Mouse (Mus musculus) MEL (cell line): ENCODE results near the gene Ptprq. TPM values are rescaled to one million over a fixed set of nuclear protein-coding genes. Genes with fewer than 3 reads are reported as not detected.
A peak's percentile ranks its signal among the peaks of the same experiment; 100 is the strongest.

Experiments used
- DNase-seq: peaks from one replicate; pipeline ENCODE4 v3.0.0; 2011; ENCODE audit warnings: low read depth, low spot score
- H3K27ac ChIP-seq: 2 replicates; pipeline ENCODE4 v1.5.1; 2012; ENCODE audit warnings: low read depth, mild to moderate bottlenecking, control low read depth, low read length, moderate library complexity; ENCODE audit not compliant: control insufficient read depth
- H3K27me3 ChIP-seq, 2 experiments: fragments of 150-350 bp in 1 of 2; sonication (generic) in 1 of 2; 2 replicates each; pipeline ENCODE4 v1.6.1; 2012; ENCODE audit warnings: low read length in 2 of 2, mild to moderate bottlenecking in 2 of 2, improper control_type of control experiment in 1 of 2, moderate library complexity in 1 of 2; ENCODE audit not compliant: insufficient read depth in 2 of 2, control insufficient read depth in 1 of 2
- H3K36me3 ChIP-seq, 2 experiments: 2 replicates each; pipeline ENCODE4 v1.6.1; 2012 to 2014; ENCODE audit warnings: low read length in 2 of 2, improper control_type of control experiment in 1 of 2, inconsistent platforms in 1 of 2, mild to moderate bottlenecking in 1 of 2; ENCODE audit not compliant: insufficient read depth in 2 of 2, control insufficient read depth in 1 of 2
- H3K4me1 ChIP-seq, 2 experiments: fragments of 150-350 bp in 1 of 2; sonication (generic) in 1 of 2; 2 replicates each; pipeline ENCODE4 v1.6.1; 2012; ENCODE audit warnings: low read length in 2 of 2, improper control_type of control experiment in 1 of 2, mild to moderate bottlenecking in 1 of 2; ENCODE audit not compliant: insufficient read depth in 2 of 2, control insufficient read depth in 1 of 2
- H3K4me3 ChIP-seq, 2 experiments: fragments of 150-350 bp in 1 of 2; sonication (generic) in 1 of 2; 2 replicates each; pipeline ENCODE4 v1.5.1; 2012; ENCODE audit warnings: low read depth in 2 of 2, low read length in 2 of 2, mild to moderate bottlenecking in 2 of 2, moderate library complexity in 2 of 2, control low read depth in 1 of 2, improper control_type of control experiment in 1 of 2; ENCODE audit not compliant: control insufficient read depth in 1 of 2, insufficient read depth in 1 of 2
- H3K79me2 ChIP-seq: 2 replicates; pipeline ENCODE4 v1.6.1; 2012; ENCODE audit warnings: mild to moderate bottlenecking, low read length, moderate library complexity; ENCODE audit not compliant: control insufficient read depth, poor library complexity, insufficient read depth
- H3K9ac ChIP-seq: 2 replicates; pipeline ENCODE4 v1.6.1; 2012; ENCODE audit warnings: low read depth, mild to moderate bottlenecking, control low read depth, low read length, moderate library complexity; ENCODE audit not compliant: control insufficient read depth, poor library complexity, severe bottlenecking
- H3K9me3 ChIP-seq: fragments of 150-350 bp; sonication (generic); replicated peaks from 2 replicates; pipeline ENCODE4 v1.6.1; 2012; ENCODE audit warnings: mild to moderate bottlenecking, low read length, improper control_type of control experiment, moderate library complexity; ENCODE audit not compliant: insufficient read depth
- CHD2 ChIP-seq: IDR thresholded peaks from 2 replicates; pipeline ENCODE4 v1.6.1; 2011; ENCODE audit warnings: low read length, improper control_type of control experiment
- CTCF ChIP-seq, 3 experiments: IDR thresholded peaks in 2 of 3; conservative IDR thresholded peaks in 1 of 3; 2 replicates each; pipeline ENCODE4 v1.5.1; 2011 to 2012; ENCODE audit warnings: low read length in 3 of 3, low read depth in 2 of 3, mild to moderate bottlenecking in 2 of 3, improper control_type of control experiment in 1 of 3, inconsistent platforms in 1 of 3, mixed read lengths in 1 of 3, moderate library complexity in 1 of 3; ENCODE audit not compliant: control insufficient read depth in 1 of 3, insufficient read depth in 1 of 3, poor library complexity in 1 of 3, severe bottlenecking in 1 of 3
- E2F4 ChIP-seq: IDR thresholded peaks from 2 replicates; pipeline ENCODE4 v1.6.1; 2011; ENCODE audit warnings: low read depth, low read length, improper control_type of control experiment, borderline replicate concordance
- ELF1 ChIP-seq: IDR thresholded peaks from 2 replicates; pipeline ENCODE4 v1.6.1; 2014; ENCODE audit warnings: low read depth, mild to moderate bottlenecking, inconsistent platforms, low read length, improper control_type of control experiment, moderate library complexity
- EP300 ChIP-seq, 2 experiments: IDR thresholded peaks; 2 replicates each; pipeline ENCODE4 v1.6.1; 2011; ENCODE audit warnings: improper control_type of control experiment in 2 of 2, low read length in 2 of 2, low read depth in 1 of 2, mild to moderate bottlenecking in 1 of 2
- ETS1 ChIP-seq: IDR thresholded peaks from 2 replicates; pipeline ENCODE4 v1.6.1; 2012; ENCODE audit warnings: low read depth, mild to moderate bottlenecking, inconsistent platforms, low read length, improper control_type of control experiment, moderate library complexity
- GABPA ChIP-seq: IDR thresholded peaks from 2 replicates; pipeline ENCODE4 v1.6.1; 2012; ENCODE audit warnings: low read depth, mild to moderate bottlenecking, inconsistent platforms, low read length, improper control_type of control experiment, moderate library complexity
- GATA1 ChIP-seq: IDR thresholded peaks from 2 replicates; pipeline ENCODE4 v1.6.1; 2011; ENCODE audit warnings: low read depth, low read length, improper control_type of control experiment
- HCFC1 ChIP-seq: IDR thresholded peaks from 2 replicates; pipeline ENCODE4 v1.6.1; 2012; ENCODE audit warnings: low read depth, mild to moderate bottlenecking, inconsistent platforms, low read length, improper control_type of control experiment, moderate library complexity
- JUND ChIP-seq: IDR thresholded peaks from 2 replicates; pipeline ENCODE4 v1.6.1; 2011; ENCODE audit warnings: low read depth, mild to moderate bottlenecking, improper control_type of control experiment, low read length
- KAT2A ChIP-seq: conservative IDR thresholded peaks from 2 replicates; pipeline ENCODE4 v1.6.1; 2012; ENCODE audit warnings: low read depth, low read length, improper control_type of control experiment, inconsistent platforms
- MAFK ChIP-seq: IDR thresholded peaks from 2 replicates; pipeline ENCODE4 v1.6.1; 2011; ENCODE audit warnings: low read depth, mild to moderate bottlenecking, low read length, improper control_type of control experiment, borderline replicate concordance
- MAX ChIP-seq: IDR thresholded peaks from 2 replicates; pipeline ENCODE4 v1.6.1; 2011; ENCODE audit warnings: low read length, improper control_type of control experiment
- MEF2A ChIP-seq: IDR thresholded peaks from 2 replicates; pipeline ENCODE4 v1.6.1; 2014; ENCODE audit warnings: low read depth, mild to moderate bottlenecking, inconsistent platforms, low read length, improper control_type of control experiment; ENCODE audit not compliant: poor library complexity, insufficient replicate concordance, severe bottlenecking; ENCODE audit errors: extremely low read depth
- MXI1 ChIP-seq: IDR thresholded peaks from 2 replicates; pipeline ENCODE4 v1.6.1; 2011; ENCODE audit warnings: mild to moderate bottlenecking, low read depth, low read length, improper control_type of control experiment
- MYC ChIP-seq: IDR thresholded peaks from 2 replicates; pipeline ENCODE4 v1.6.1; 2011; ENCODE audit warnings: low read depth, mild to moderate bottlenecking, low read length, improper control_type of control experiment, moderate library complexity
- NELFE ChIP-seq: IDR thresholded peaks from 2 replicates; pipeline ENCODE4 v1.6.1; 2011; ENCODE audit warnings: low read depth, low read length, improper control_type of control experiment
- NRF1 ChIP-seq: IDR thresholded peaks from 2 replicates; pipeline ENCODE4 v1.6.1; 2014; ENCODE audit warnings: low read depth, mild to moderate bottlenecking, inconsistent platforms, low read length, improper control_type of control experiment, moderate library complexity; ENCODE audit not compliant: poor library complexity, insufficient read depth, severe bottlenecking
- POLR2AphosphoS5 ChIP-seq: IDR thresholded peaks from 2 replicates; pipeline ENCODE4 v1.6.1; 2012; ENCODE audit warnings: low read depth, borderline replicate concordance, mild to moderate bottlenecking, inconsistent platforms, low read length, moderate library complexity, mixed read lengths
- RAD21 ChIP-seq: IDR thresholded peaks from 2 replicates; pipeline ENCODE4 v1.6.1; 2011; ENCODE audit warnings: mild to moderate bottlenecking, low read depth, low read length, improper control_type of control experiment
- RCOR1 ChIP-seq: IDR thresholded peaks from 2 replicates; pipeline ENCODE4 v1.6.1; 2012; ENCODE audit warnings: low read depth, mild to moderate bottlenecking, inconsistent platforms, low read length, improper control_type of control experiment
- SIN3A ChIP-seq: IDR thresholded peaks from 2 replicates; pipeline ENCODE4 v1.6.1; 2012; ENCODE audit warnings: low read length, improper control_type of control experiment, inconsistent platforms
- SMC3 ChIP-seq: IDR thresholded peaks from 2 replicates; pipeline ENCODE4 v1.6.1; 2011; ENCODE audit warnings: low read depth, low read length, improper control_type of control experiment
- TAL1 ChIP-seq: IDR thresholded peaks from 2 replicates; pipeline ENCODE4 v1.6.1; 2012; ENCODE audit warnings: mild to moderate bottlenecking, inconsistent platforms, low read length, moderate library complexity, mixed read lengths
- TBP ChIP-seq: IDR thresholded peaks from 2 replicates; pipeline ENCODE4 v1.8.0; 2011; ENCODE audit warnings: low read depth, low read length, improper control_type of control experiment
- TCF12 ChIP-seq: IDR thresholded peaks from 2 replicates; pipeline ENCODE4 v1.6.1; 2014; ENCODE audit warnings: low read depth, mild to moderate bottlenecking, inconsistent platforms, low read length, improper control_type of control experiment, moderate library complexity
- USF2 ChIP-seq, 2 experiments: IDR thresholded peaks; 2 replicates each; pipeline ENCODE4 v1.6.1; 2011 to 2012; ENCODE audit warnings: improper control_type of control experiment in 2 of 2, low read length in 2 of 2, borderline replicate concordance in 1 of 2, inconsistent platforms in 1 of 2, low read depth in 1 of 2, mild to moderate bottlenecking in 1 of 2; ENCODE audit not compliant: insufficient read depth in 1 of 2
- ZC3H11A ChIP-seq: IDR thresholded peaks from 2 replicates; pipeline ENCODE4 v1.6.1; 2012; ENCODE audit warnings: low read depth, mild to moderate bottlenecking, inconsistent platforms, low read length, improper control_type of control experiment
- ZKSCAN1 ChIP-seq: IDR thresholded peaks from 2 replicates; pipeline ENCODE4 v1.6.1; 2012; ENCODE audit warnings: low read depth, mild to moderate bottlenecking, inconsistent platforms, low read length, improper control_type of control experiment, moderate library complexity
- ZMIZ1 ChIP-seq: IDR thresholded peaks from 2 replicates; pipeline ENCODE4 v1.6.1; 2012; ENCODE audit warnings: low read depth, mild to moderate bottlenecking, inconsistent platforms, low read length, improper control_type of control experiment, moderate library complexity
- ZNF384 ChIP-seq: IDR thresholded peaks from 2 replicates; pipeline ENCODE4 v1.6.1; 2012; ENCODE audit warnings: low read depth, mild to moderate bottlenecking, inconsistent platforms, low read length, improper control_type of control experiment
- polyA plus RNA-seq, 2 experiments: library from polyadenylated mRNA; stranded (reverse) in 1 of 2; unstranded in 1 of 2; fragments of >175 nt in 1 of 2; fragments of >200 nt in 1 of 2; gene quantifications; 2 replicates each; pipeline versions ENCODE4 v1.2.1 to v1.2.4; 2012; ENCODE audit warnings: low replicate concordance in 2 of 2, low read depth in 1 of 2; ENCODE audit not compliant: insufficient read length in 2 of 2, insufficient read depth in 1 of 2, missing spikeins in 1 of 2
- total RNA-seq: library from RNA; depleted of rRNA; stranded (reverse); fragments of 300-350 nt; gene quantifications from 2 replicates; pipeline ENCODE4 v1.2.3, GENCODE M21; 2012

The Ptprq gene
- total and polyA plus RNA-seq, 3 experiments = not detected

GRCm38 (mm10) chr10:107725631-107726030 lies 5.8 kb upstream of the Ptprq start:
- H3K27ac ChIP-seq = no peak overlapping the region

DNA sequence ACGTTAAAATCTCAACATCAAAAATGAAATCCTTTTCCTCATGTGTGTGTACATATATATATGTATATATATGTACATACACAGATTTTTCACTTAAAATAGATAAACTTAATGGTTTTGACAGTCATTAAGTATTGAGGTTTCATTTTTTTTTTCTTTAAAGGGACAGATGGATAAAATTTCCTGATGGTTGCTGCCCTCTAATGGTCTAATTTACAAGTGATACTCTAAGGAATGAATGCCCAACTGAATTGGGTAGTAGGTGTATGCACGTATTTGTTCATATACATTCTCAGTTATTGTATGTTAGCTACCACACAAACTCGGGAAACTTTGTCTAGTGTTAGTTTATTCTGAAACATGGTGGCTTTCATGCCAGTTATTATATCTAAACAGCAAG lies 15.4 kb downstream of the Ptprq start:
- H3K36me3 ChIP-seq = no peaks in the 10 kb centered on the region
- H3K9me3 ChIP-seq = no peaks in the 10 kb centered on the region
- H3K79me2 ChIP-seq = no peaks in the 10 kb centered on the region
- peak; percentile 3 for DNase-seq
- no peak overlapping the region for H3K4me3 ChIP-seq
- H3K4me1 ChIP-seq = no peaks in the 10 kb centered on the region
- H3K27ac ChIP-seq = no peak overlapping the region
- H3K9ac ChIP-seq = no peak overlapping the region
- TF ChIP-seq MYC = no peak
- no peak for TF ChIP-seq NRF1
- TF ChIP-seq SMC3 = peak; percentile 36
- no peak for TF ChIP-seq JUND
- TF ChIP-seq ELF1 = no peak
- no peak for TF ChIP-seq MXI1
- peak; percentile 41 for TF ChIP-seq RAD21
- TF ChIP-seq CHD2 = no peak
- TF ChIP-seq E2F4 = no peak
- TF ChIP-seq CTCF (IDR thresholded peaks at IDR 0.05 in 2 of 3, conservative IDR thresholded peaks at IDR 0.05 in 1 of 3; ENCODE audit: control insufficient read depth in 1 of 3, insufficient read depth in 1 of 3, low read depth in 2 of 3, low read length in 3 of 3, poor library complexity in 1 of 3, severe bottlenecking in 1 of 3) = peak in 1 of 3 experiments; percentile 35; a peak in 2 of 6 replicates
- no peak for TF ChIP-seq MEF2A
- TF ChIP-seq KAT2A = no peak
- TF ChIP-seq NELFE = no peak
- TF ChIP-seq GATA1 = no peak
- no peak for TF ChIP-seq MAX
- TF ChIP-seq EP300 (IDR thresholded peaks at IDR 0.05; ENCODE audit: low read depth in 1 of 2, low read length in 2 of 2) = no peak
- TF ChIP-seq ZNF384 = peak; percentile 69
- TF ChIP-seq HCFC1 = no peak
- TF ChIP-seq MAFK = no peak
- no peak for TF ChIP-seq TCF12
- no peak for TF ChIP-seq TAL1
- TF ChIP-seq TBP = no peak
- no peak for TF ChIP-seq USF2 (IDR thresholded peaks at IDR 0.05; ENCODE audit: borderline replicate concordance in 1 of 2, insufficient read depth in 1 of 2, low read depth in 1 of 2, low read length in 2 of 2)
- H3K27me3 ChIP-seq = no peaks in the 10 kb centered on the region

More at GRCm38 (mm10) chr10:107725631-107726030, 5.8 kb upstream of the Ptprq start:
- Histone ChIP-seq H3K9ac (no peak overlapping the region), H3K79me2 (no peaks in the 10 kb centered on the region), H3K36me3 (no peaks in the 10 kb centered on the region), H3K27me3 (no peaks in the 10 kb centered on the region), H3K9me3 (no peaks in the 10 kb centered on the region), H3K4me1 (no peaks in the 10 kb centered on the region), H3K4me3 (no peak overlapping the region)
- no peak for DNase-seq
- TF ChIP-seq GABPA (no peak), ETS1 (no peak), ZKSCAN1 (no peak), CTCF (IDR thresholded peaks at IDR 0.05 in 2 of 3, conservative IDR thresholded peaks at IDR 0.05 in 1 of 3; ENCODE audit: control insufficient read depth in 1 of 3, insufficient read depth in 1 of 3, low read depth in 2 of 3, low read length in 3 of 3, poor library complexity in 1 of 3, severe bottlenecking in 1 of 3) (no peak), ZC3H11A (no peak), MAFK (no peak), ZNF384 (no peak), SMC3 (no peak), TAL1 (no peak), POLR2AphosphoS5 (no peak), E2F4 (no peak), EP300 (IDR thresholded peaks at IDR 0.05; ENCODE audit: low read depth in 1 of 2, low read length in 2 of 2) (no peak), ZMIZ1 (no peak), RCOR1 (no peak), MXI1 (no peak), SIN3A (no peak)
